Mouse (Mus musculus): Measurements from ENCODE around the gene Pcif1. TPM values are rescaled to one million over a fixed set of nuclear protein-coding genes. Genes with fewer than 3 reads are reported as not detected.

Pcif1 gene
- polyA plus RNA-seq, 1 experiment from 2014 or later, result 57.1 TPM

GRCm38 (mm10) chr2:164921984-164922383 lies 42.9 kb downstream of the Pcif1 start:
- Histone ChIP-seq H3K36me3 (replicated peaks; ENCODE audit: control insufficient read depth, insufficient read depth, low read depth, low read length) (no peaks in the 10 kb centered on the region), H3K27me3 (ENCODE audit: control insufficient read depth, insufficient read depth, low read length) (no peaks in the 10 kb centered on the region), H3K4me1 (ENCODE audit: control insufficient read depth, insufficient read depth, low read length) (no peaks in the 10 kb centered on the region), H3K9ac (replicated peaks; ENCODE audit: low read length) (no peak overlapping the region), H3K4me3 (ENCODE audit: low read depth, low read length) (no peak overlapping the region), H3K4me2 (ENCODE audit: low read depth, low read length) (no peak overlapping the region), H3K27ac (replicated peaks; ENCODE audit: low read depth, low read length) (no peak overlapping the region), H3K9me3 (replicated peaks; ENCODE audit: control insufficient read depth, low read length) (no peaks in the 10 kb centered on the region)
- no peak for DNase-seq (ENCODE audit: low spot score)
- ATAC-seq (replicated peaks; ENCODE audit: insufficient number of reproducible peaks, low FRiP score, low TSS enrichment, low read depth), result no peak
- WGBS, result 63% methylated on average over 6 of the region's 7 CpGs

- Histone ChIP-seq H3K4me1 (ENCODE audit: control insufficient read depth, insufficient read depth, low read length) (no peaks in the 10 kb centered on the region), H3K4me3 (ENCODE audit: low read depth, low read length) (no peak overlapping the region), H3K4me2 (ENCODE audit: low read depth, low read length) (no peak overlapping the region), H3K27ac (replicated peaks; ENCODE audit: low read depth, low read length) (no peak overlapping the region), H3K9ac (replicated peaks; ENCODE audit: low read length) (no peak overlapping the region), H3K27me3 (ENCODE audit: control insufficient read depth, insufficient read depth, low read length) (no peaks in the 10 kb centered on the region), H3K9me3 (replicated peaks; ENCODE audit: control insufficient read depth, low read length) (no peaks in the 10 kb centered on the region), H3K36me3 (replicated peaks; ENCODE audit: control insufficient read depth, insufficient read depth, low read depth, low read length) (no peaks in the 10 kb centered on the region)
- no peak for ATAC-seq (replicated peaks; ENCODE audit: insufficient number of reproducible peaks, low FRiP score, low TSS enrichment, low read depth)
- DNase-seq (ENCODE audit: low spot score), result no peak
- 61% methylated on average over 4 of the region's 4 CpGs for WGBS
Measured at GRCm38 (mm10) chr2:164923291-164923690, 44.2 kb downstream of the Pcif1 start.

- DNase-seq (ENCODE audit: low spot score) (peak; percentile 76), ATAC-seq (replicated peaks; ENCODE audit: insufficient number of reproducible peaks, low FRiP score, low TSS enrichment, low read depth) (peak; percentile 45; the same call in 1 of the 2 replicates)
- 35% methylated on average over 11 of the region's 11 CpGs for WGBS
Measured at GRCm38 (mm10) chr2:164924100-164924857, 45.2 kb downstream of the Pcif1 start.

GRCm38 (mm10) chr2:164930706-164931581 lies 51.8 kb downstream of the Pcif1 start:
- WGBS, result 51% methylated on average over 11 of the region's 11 CpGs
- no peak for ATAC-seq (replicated peaks; ENCODE audit: insufficient number of reproducible peaks, low FRiP score, low TSS enrichment, low read depth)
- no peak overlapping the region for H3K27ac ChIP-seq (replicated peaks; ENCODE audit: low read depth, low read length)

More at GRCm38 (mm10) chr2:164924100-164924857, 45.2 kb downstream of the Pcif1 start:
- Histone ChIP-seq H3K9ac (replicated peaks; ENCODE audit: low read length) (no peak overlapping the region), H3K4me3 (ENCODE audit: low read depth, low read length) (no peak overlapping the region), H3K4me1 (ENCODE audit: control insufficient read depth, insufficient read depth, low read length) (no peaks in the 10 kb centered on the region), H3K4me2 (ENCODE audit: low read depth, low read length) (no peak overlapping the region), H3K27me3 (ENCODE audit: control insufficient read depth, insufficient read depth, low read length) (no peaks in the 10 kb centered on the region), H3K27ac (replicated peaks; ENCODE audit: low read depth, low read length) (no peak overlapping the region), H3K36me3 (replicated peaks; ENCODE audit: control insufficient read depth, insufficient read depth, low read depth, low read length) (no peaks in the 10 kb centered on the region), H3K9me3 (replicated peaks; ENCODE audit: control insufficient read depth, low read length) (no peaks in the 10 kb centered on the region)

GRCm38 (mm10) chr2:164933534-164933933 lies 54.4 kb downstream of the Pcif1 start:
- no peak overlapping the region for H3K9ac ChIP-seq (replicated peaks; ENCODE audit: low read length)
- H3K4me3 ChIP-seq (ENCODE audit: low read depth, low read length), result no peak overlapping the region
- 47% methylated on average over 10 of the region's 10 CpGs for WGBS
- peaks cover 6% of the 10 kb centered on the region for H3K27me3 ChIP-seq (ENCODE audit: control insufficient read depth, insufficient read depth, low read length)
- no peak overlapping the region for H3K4me2 ChIP-seq (ENCODE audit: low read depth, low read length)
- no peak overlapping the region for H3K27ac ChIP-seq (replicated peaks; ENCODE audit: low read depth, low read length)
- H3K9me3 ChIP-seq (replicated peaks; ENCODE audit: control insufficient read depth, low read length), result no peaks in the 10 kb centered on the region
- H3K36me3 ChIP-seq (replicated peaks; ENCODE audit: control insufficient read depth, insufficient read depth, low read depth, low read length), result no peaks in the 10 kb centered on the region
- H3K4me1 ChIP-seq (ENCODE audit: control insufficient read depth, insufficient read depth, low read length), result peaks cover 3% of the 10 kb centered on the region
- no peak for DNase-seq (ENCODE audit: low spot score)
- ATAC-seq (replicated peaks; ENCODE audit: insufficient number of reproducible peaks, low FRiP score, low TSS enrichment, low read depth), result no peak

More at GRCm38 (mm10) chr2:164930706-164931581, 51.8 kb downstream of the Pcif1 start:
- Histone ChIP-seq H3K9ac (replicated peaks; ENCODE audit: low read length) (no peak overlapping the region; the same call in 1 of the 2 replicates), H3K4me3 (ENCODE audit: low read depth, low read length) (no peak overlapping the region), H3K4me2 (ENCODE audit: low read depth, low read length) (no peak overlapping the region), H3K4me1 (ENCODE audit: control insufficient read depth, insufficient read depth, low read length) (no peaks in the 10 kb centered on the region), H3K27me3 (ENCODE audit: control insufficient read depth, insufficient read depth, low read length) (no peaks in the 10 kb centered on the region; the same call in none of the 2 replicates), H3K9me3 (replicated peaks; ENCODE audit: control insufficient read depth, low read length) (no peaks in the 10 kb centered on the region), H3K36me3 (replicated peaks; ENCODE audit: control insufficient read depth, insufficient read depth, low read depth, low read length) (no peaks in the 10 kb centered on the region)
- peak; percentile 27 for DNase-seq (ENCODE audit: low spot score)

- H3K4me1 ChIP-seq (ENCODE audit: control insufficient read depth, insufficient read depth, low read length), result peaks cover 6% of the 10 kb centered on the region
- ATAC-seq (replicated peaks; ENCODE audit: insufficient number of reproducible peaks, low FRiP score, low TSS enrichment, low read depth) (no peak), DNase-seq (ENCODE audit: low spot score) (no peak)
- H3K27ac ChIP-seq (replicated peaks; ENCODE audit: low read depth, low read length), result no peak overlapping the region
- H3K9me3 ChIP-seq (replicated peaks; ENCODE audit: control insufficient read depth, low read length), result no peaks in the 10 kb centered on the region
- H3K4me2 ChIP-seq (ENCODE audit: low read depth, low read length), result no peak overlapping the region
- 73% methylated on average over 4 of the region's 4 CpGs for WGBS
- H3K4me3 ChIP-seq (ENCODE audit: low read depth, low read length), result no peak overlapping the region
- H3K27me3 ChIP-seq (ENCODE audit: control insufficient read depth, insufficient read depth, low read length), result peaks cover 12% of the 10 kb centered on the region
- no peaks in the 10 kb centered on the region for H3K36me3 ChIP-seq (replicated peaks; ENCODE audit: control insufficient read depth, insufficient read depth, low read depth, low read length)
- H3K9ac ChIP-seq (replicated peaks; ENCODE audit: low read length), result no peak overlapping the region
Measured at GRCm38 (mm10) chr2:164935991-164936390, 56.9 kb downstream of the Pcif1 start.

- Histone ChIP-seq H3K9me3 (replicated peaks; ENCODE audit: control insufficient read depth, low read length) (no peaks in the 10 kb centered on the region), H3K4me2 (ENCODE audit: low read depth, low read length) (peak overlapping the region; percentile 45), H3K9ac (replicated peaks; ENCODE audit: low read length) (0 out of 2 replicates have a peak overlapping the region, but pooled peaks have one; percentile 7), H3K4me1 (ENCODE audit: control insufficient read depth, insufficient read depth, low read length) (peaks cover 6% of the 10 kb centered on the region), H3K27ac (replicated peaks; ENCODE audit: low read depth, low read length) (no peak overlapping the region), H3K36me3 (replicated peaks; ENCODE audit: control insufficient read depth, insufficient read depth, low read depth, low read length) (no peaks in the 10 kb centered on the region), H3K27me3 (ENCODE audit: control insufficient read depth, insufficient read depth, low read length) (peaks cover 12% of the 10 kb centered on the region), H3K4me3 (ENCODE audit: low read depth, low read length) (peak overlapping the region; percentile 24)
- ATAC-seq (replicated peaks; ENCODE audit: insufficient number of reproducible peaks, low FRiP score, low TSS enrichment, low read depth), result no peak; the same call in 1 of the 2 replicates
- WGBS, result 2% methylated on average over 39 of the region's 39 CpGs
- DNase-seq (ENCODE audit: low spot score), result peak; percentile 55
Measured at GRCm38 (mm10) chr2:164938146-164939091, 59.3 kb downstream of the Pcif1 start.

Data from embryonic facial prominence, embryonic 11.5 days (tissue).